Mouse (Mus musculus) gastrocnemius, postnatal 36 days (tissue): Measurements from ENCODE around the gene Nfia. TPM values are rescaled to one million over a fixed set of nuclear protein-coding genes. Genes with fewer than 3 reads are reported as not detected.

Experiments
- DNase-seq, 2 experiments: peaks; one replicate each; pipeline ENCODE4 v3.0.0; 2022
- intact Hi-C: fragments of 180-260 bp; cut with DNase I; formaldehyde crosslinking; loops from one replicate; pipeline ENCODE4 v1.15.1; 2025
- total RNA-seq, 2 experiments: library from RNA; stranded (reverse); gene quantifications; 2 replicates each; pipeline ENCODE4 v1.2.3; 2021

The Nfia gene
- total RNA-seq, 2 experiments from 2014 or later = 56.2 to 61.5 TPM

DNA sequence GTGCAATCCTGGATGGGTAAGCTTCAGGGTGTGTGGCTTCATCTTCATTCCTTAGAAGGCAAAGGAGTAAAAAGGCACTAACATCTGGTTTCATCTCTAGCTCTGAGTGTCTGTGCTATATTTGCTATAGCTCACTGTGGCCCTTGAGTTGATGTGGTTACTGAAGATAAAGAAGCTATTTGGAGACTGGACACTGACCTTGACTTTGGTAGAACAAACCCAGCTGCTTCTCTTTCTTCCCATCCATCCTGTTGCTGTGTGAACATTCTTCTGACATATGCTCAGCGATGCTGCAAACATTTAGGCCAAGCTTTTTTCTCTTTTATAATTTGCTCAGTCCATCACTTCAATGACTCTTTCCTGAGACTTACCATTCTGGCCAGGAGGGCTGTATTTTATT, 114.7 kb downstream of the Nfia start:
- intact Hi-C loops = no loop called here
- DNase-seq = no peak

DNA sequence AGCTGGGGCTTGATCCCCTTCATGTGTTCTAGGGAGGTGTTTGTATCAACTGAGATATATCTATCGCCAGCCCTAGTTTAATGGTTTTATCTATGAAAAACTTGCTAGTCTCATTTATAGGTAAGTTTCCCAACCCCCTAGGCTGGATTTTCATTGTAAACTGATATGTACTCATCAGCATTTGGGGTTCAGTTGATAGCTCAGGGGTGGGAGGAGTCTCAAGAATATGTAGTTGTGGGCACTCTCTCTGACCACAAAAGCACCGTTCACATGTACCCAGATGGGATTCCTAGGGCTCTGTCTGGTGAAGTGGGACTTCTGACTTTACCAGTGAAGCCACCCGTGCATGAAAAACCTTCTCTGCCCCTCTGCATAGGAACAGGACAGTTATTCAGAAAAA, 118.5 kb downstream of the Nfia start:
- no peak for DNase-seq
- intact Hi-C loops = no loop called here

DNA sequence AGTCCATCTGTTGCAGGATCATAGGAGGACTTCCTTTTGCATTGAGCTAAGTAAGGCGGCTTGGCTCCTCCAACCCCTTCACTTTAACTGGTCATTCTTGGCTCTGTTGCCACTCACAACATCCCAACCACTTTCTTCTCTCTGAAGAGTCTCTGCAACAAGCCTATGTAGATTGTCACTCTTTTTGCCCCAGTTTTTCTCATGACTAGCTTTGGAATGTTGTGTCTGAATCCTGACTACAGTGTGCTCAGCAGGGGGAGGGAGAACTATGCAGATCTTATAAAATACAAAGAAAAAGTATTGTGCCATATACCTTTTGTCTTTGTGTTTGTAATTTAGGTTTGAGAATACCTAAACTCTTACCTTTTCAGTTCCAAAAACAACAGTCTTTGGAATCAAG, 119.1 kb downstream of the Nfia start:
- intact Hi-C loops = no loop called here
- no peak for DNase-seq

DNA sequence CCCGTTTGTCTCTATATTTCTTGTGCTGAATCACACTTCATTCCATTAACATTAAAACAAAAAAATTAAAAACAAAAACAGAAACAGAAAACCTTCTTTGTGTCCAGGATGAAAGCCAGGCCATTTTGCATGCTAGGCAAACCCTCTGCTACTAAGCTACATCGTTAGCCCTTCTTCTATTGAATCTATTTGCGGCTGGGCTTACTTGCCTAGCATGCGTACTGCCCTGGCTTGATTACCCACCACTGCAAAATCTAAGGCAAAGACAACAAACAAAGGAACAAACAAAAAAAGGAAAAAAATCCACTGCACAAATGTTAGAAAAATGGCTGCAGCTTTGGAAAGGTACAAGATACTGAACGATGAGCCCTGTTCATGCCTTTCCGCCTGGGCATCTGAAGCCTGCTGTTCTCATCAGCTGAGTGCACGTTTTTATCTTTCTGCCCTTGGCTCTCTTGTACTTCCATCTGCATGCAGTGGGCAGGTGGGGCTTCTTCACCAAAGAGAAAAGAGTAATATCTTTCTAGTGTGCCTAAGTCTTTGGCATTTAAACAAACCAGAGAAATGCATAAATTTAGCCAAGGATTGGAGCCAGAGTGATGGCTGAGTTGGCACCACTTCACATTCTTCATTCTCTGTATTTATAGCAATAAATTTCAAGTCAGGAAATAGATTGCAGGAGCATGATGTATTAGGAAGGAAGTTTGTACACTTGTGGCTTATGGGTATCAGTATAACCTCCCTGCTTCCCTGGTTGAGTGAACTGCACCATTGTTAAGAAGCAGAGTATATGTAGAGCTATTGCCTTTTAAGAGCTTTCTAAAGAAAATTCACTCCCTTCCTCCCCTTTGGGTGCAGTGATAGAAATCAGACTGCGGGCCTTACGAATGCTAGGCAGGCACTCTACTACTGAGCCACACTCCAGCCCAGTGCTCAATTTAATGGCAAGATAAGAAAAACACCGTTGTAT, 121.7 kb downstream of the Nfia start:
- intact Hi-C loops = no loop called here

DNA sequence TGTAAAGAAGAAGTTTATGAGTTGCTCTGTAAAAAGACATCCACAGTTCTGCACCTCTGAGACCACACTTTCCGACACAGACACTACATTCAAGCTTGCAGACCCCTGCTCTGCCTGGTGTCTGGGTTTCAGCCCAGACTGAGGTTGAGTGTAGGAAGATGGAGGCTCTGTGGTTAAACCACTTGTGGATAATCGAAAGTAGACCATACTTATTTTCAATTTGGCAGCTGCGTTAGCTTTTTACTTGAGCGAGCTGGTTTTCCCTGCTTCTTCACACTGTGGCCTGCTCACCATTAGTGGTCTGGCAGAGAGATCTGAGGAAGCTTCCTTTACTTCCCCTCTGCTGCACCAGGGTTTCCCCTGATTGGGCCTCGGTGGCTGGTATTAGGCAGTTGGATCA, 123.4 kb downstream of the Nfia start:
- DNase-seq = no peak
- intact Hi-C loops = no loop called here

More for the DNA sequence above, 121.7 kb downstream of the Nfia start:
- no peak for DNase-seq

DNA sequence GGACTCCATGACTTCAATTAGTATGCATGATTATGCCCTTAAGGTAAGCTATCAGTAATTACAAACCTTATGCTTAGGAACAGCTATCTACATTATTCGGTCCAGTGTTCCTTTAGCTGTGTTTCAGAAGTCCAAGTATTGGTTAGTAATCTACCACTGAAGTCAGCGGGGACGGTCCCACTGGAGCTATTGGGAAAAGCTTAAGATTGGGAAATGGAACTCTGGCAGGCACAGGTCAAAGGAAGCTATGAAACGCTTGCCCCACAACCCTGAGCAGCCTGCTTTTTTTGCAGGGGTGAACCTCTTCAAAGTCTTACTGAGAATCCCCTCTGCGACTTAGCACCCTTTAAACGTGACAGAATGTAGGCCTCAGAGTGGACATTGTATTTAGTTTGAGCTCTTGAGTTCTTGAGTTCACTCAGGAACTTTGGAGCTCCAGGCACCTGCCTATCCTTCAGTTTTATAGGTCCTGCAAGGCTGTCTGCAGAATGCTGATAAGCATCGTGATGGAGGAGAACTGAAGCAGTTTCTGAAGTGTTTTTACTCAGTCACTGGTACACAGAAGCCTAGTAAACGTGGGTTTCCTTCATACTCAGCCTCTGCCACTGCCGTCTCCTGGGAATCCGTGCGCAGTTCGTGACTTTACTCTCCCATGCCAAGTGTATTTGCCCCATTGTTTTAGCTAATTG, 127.9 kb downstream of the Nfia start:
- peak in 1 of 2 experiments; percentile 13 for DNase-seq
- intact Hi-C loops = no loop called here

DNA sequence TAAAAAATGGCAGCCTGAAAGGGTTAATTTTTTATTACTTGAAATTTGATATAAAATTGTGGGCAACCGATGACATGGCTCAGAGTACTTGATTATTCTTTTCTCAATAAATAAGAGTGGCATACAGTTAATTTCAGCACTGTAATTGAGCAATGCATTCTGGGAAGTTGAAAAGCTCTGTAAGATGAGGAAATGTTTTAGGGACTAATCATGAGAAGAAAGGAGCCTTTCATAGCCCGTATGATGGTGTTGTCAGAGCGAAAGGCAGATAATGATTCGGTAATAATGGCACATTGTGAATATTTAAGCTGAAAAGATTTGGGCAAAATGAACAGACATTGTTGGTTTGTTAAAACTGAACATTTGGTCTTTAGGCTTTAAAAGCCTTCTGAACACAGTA, 133.3 kb downstream of the Nfia start:
- no peak for DNase-seq
- intact Hi-C loops = no loop called here

DNA sequence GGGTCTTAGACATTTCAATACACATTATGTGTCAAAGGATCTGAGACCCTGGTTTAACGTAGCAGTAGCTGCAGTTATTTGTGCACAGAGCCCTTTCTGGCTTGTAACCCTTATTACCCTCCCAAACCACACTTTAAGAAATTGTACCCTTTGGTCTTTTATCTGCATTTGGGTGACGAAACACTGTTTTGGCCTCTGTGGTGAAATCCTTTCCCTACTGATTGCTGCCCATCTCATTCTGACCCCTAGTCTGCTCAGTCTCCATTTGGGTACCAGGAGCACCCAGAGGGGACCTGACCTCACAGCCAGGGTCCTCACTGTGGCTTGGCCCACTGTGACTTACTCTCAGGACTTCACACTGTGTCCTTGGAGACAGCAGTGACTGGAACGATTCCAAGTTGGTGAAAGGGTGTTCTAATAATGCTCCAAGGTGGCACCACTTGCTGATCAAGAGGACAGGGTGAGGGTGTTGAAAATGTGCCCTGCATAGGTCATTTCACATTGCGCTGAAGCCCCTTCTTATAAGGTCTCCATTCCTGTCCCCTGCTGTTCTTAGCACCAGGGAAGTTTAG, 136.1 kb downstream of the Nfia start:
- intact Hi-C loops = no loop called here
- DNase-seq = no peak

DNA sequence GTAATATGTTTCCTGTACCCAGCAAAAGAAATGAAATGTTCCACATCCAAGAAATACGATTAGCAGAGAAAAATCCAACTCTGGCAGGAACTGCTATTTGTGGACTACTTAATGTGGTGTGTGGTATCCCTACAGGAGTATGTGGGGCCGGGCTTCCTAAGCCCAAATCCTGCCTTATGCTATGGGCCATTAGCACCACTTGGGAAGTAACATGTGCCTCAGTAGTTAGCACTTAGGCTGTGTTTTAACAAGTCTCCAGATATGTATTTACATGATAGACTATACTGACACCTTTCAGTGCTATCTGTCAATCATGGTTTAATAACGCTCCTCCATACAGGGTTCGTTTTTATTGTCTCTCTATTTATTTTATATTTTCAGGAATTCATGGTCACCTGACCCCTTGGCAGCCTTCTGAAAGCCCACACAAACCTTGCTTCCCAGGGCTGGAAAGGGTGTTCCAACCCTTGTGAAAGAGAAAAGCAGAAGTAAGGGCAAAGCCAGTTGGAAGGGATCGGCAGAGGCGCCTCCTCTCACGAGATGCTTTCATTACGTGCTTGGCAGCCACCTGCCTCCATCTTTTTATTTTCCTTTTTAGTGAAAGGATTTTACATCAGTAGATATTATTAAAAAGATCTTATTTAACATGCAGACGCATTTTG, 137.7 kb downstream of the Nfia start:
- intact Hi-C loops = no loop called here
- DNase-seq = no peak

DNA sequence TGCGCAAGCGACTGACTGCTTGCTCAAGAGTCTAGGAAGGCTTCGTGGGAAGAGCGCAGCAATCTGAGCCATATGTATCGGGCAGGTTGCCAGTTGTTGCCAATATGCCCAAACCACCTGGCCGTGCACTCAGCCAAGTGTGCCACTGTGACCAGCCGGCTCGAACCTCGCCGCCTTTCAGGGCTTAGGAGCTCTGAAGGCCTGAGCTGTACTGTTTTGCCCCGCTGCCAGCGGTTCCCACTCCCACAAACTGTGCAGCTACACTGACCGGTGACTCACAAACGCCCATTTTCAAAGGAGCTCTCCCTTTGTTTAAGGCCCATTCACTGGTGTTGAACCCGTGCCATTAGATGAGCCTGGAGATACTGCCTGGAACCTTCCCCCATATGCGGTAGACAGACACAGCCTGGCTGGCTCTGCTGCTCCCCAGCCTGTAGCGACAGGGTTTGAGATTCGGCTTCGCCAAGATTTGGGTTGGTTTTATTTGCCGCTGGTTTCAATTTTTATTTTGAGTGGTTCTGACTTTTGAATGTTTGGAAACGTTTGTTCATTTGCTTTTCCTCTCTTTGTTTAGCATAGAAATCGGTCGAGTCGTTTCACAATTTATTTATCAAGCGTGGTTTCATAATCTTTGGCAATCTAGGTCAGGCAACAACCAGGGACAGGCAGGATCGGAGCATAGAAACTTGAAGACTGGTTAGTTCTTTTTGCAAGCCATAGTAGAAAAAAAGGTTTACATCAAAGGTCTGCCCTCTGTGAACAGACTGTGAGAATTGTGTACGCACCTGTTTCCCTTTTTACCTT, 138.4 kb downstream of the Nfia start:
- intact Hi-C loops = no loop called here
- DNase-seq = peak; percentile 9 to 39

DNA sequence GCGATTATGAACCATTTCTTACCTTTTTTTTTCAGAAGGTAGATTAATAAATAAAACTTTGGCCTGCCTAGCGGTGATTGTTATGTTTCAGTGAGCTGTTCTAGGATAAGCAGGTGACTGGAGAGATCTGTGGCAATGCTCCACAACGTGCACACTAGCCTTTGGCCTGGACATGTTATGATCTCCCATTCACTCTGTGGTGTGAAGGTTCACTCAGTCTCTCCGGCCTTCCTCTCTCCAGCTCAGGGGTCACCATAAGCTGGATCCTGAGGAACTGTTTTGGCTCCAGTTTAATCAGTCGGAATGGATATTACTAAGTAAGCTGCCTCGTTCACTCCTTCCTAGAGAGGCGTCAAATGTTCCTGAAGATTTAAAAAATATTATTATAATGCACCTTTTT, 139.2 kb downstream of the Nfia start:
- intact Hi-C loops = no loop called here
- no peak for DNase-seq

DNA sequence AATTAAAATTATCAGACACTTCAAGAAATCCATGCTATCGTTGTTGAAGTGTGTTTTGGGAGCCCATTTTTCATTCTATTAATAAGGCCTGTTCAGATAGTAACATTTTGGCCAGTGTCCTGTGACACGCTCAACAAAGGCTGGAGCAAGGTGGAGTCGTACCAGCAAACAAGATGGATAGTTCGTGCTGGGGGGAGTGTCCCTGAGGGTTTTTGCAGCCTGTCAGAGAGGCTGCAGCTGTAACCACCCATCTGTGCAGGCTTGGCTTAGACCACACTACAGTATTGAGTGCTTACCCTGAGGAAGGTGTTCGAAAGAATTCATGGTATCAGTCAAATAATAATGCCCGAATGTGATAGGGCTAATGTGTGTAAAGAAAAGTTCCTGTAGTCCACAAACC, 139.6 kb downstream of the Nfia start:
- DNase-seq = no peak
- intact Hi-C loops = no loop called here

DNA sequence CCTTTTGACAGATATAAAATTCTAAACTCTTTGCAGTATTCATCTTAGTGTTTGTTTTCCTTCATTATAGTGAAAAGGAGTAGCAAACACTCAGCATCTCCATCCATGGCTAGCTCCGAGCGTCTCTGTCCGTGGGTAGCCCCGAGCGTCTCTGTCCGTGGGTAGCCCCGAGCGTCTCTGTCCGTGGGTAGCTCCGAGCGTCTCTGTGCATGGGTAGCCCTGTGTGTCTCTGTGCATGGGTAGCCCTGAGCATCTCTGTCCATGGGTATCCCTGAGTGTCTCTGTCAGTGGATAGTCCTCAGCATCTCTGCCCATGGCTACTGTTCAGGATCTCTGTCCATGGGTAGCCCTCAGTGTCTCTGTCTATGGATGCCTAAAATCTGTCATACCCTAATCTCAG, 140.0 kb downstream of the Nfia start:
- intact Hi-C loops = no loop called here
- no peak for DNase-seq

DNA sequence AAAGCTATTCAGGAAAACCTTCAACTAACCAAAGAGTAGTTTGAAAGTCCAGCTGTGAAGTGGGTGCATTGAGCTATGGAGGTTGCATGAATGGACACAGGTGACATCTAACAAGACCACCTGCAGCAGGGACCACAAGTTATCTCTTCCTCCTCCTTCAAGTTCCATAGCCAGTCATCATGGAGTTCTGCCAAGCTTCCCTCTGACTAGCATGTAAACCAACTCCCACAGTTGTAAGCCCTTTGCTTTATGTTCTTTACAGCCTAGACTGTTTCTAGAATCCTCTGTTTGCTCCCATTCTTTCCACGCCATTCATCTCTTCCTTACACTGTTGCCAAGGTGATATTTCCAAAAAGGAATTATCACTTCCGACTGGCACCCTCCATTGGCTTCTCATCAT, 141.8 kb downstream of the Nfia start:
- intact Hi-C loops = no loop called here

DNA sequence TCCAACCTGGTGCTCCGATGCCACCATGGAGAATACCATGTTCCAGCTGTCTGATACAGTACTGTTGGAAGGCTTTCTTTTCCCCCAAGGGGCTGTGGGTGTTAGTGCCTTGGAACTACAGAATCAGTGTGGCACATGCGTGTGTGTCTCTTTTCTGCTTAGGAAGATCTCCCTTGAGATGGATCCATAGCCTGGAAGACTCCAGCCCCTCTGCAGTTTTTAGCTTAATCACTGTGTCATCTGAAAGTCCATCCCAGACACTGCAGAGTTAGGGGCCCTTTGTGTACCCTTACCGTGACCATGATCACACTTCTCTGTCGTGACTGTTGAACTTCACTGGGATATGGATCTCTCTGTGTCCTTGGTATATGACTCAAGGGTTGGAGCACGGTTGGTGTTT, 142.2 kb downstream of the Nfia start:
- intact Hi-C loops = no loop called here
- no peak for DNase-seq

More for the DNA sequence above, 141.8 kb downstream of the Nfia start:
- DNase-seq = no peak

DNA sequence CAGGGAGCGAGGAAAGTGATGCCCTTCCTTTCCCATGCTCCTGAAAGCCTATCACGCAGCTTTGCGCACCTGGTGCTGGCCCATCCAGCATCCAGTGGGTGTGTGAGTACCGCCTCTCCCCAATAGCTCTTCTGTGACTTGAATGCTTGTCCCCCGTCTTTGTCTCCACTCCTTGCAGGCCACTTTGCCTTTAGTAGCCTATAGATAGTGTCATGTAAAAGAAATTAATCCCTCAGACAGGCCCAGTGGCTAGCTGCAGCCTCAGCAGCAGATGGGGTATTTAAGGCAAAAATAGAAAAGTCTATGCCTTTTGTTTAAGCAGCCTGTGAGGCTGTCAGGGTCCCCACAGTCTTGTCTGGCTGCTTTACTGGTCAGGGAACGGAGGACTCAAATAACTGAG, 145.0 kb downstream of the Nfia start:
- no peak for DNase-seq
- intact Hi-C loops = no loop called here

DNA sequence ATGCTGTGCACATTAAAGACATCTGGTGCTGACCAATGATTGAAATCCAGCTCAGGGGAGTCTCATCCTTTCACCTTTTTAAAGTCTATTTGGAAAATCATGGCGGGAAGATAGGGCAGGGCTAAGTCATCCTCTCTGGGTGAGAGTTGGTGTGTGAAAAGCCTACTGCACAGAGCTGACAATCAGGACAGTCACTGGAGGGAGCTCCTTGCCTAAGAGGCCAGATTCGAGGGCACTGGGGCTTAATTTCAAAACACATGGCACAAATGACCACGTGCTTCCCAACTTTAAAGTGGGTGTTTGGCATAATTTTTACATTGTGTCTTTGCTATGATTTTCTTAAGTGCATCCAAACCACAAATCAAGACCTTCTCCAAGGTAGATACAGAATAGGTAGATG, 146.1 kb downstream of the Nfia start:
- intact Hi-C loops = no loop called here
- DNase-seq = no peak

DNA sequence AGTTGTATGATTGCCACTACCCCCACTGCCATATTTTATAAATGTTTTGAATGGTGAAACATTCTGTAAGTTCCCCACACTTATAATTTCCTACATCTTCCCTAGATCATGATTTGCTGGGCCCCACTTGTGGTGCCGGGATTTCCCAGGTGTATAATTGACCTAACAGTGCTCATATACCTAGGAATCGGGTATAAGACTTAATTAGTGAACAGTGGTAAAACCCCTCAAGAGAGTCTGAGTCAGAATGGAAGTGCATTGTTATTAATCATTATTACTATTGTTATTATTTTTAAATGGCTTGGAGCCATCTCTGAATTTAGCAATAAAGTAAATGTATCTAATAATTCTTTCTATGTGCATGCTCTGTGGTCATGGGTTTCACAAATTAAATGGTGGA, 147.2 kb downstream of the Nfia start:
- intact Hi-C loops = loop anchor here (10.0 kb wide), 1 partner anchor 145 kb away; the partner anchor contains the start of genes E130114P18Rik and Nfia
- DNase-seq = no peak

DNA sequence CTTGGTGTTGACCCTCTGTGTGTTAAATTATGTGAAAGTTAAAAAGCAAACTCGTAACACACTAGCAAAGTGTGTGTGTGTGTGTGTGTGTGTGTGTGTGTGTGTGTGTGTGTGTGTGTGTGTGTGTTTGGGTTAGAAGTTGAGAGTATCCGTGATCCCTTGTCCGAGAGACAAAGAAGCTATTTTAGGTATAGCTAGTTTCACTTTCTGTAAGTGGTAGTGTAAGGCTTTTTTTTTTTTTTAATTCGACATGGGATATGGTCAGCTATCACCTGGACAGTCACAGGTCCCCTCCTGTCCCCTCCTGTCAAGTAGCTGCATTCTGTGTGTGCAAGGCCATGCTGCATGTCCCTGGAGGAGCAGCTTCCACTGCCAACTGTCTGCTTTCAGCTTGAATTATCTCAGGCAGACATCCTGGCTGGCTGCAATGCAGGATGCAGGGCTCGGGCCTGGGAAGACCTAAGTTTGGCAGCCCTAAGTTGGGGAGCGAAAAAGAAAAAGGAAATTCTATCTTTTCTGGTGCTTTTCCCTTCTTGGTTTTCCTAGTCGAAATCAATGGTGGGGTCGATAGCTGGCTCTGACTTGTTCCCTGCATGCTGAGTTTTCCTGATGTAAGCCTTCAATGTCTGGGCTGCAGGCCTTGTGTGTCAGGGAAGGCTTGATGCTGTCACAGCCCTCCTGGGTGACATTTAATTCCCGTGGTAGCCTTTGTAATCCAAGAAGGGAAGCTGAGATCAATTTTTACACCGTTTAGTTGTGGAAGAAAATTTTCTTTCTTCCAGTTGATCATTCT, 147.9 kb downstream of the Nfia start:
- intact Hi-C loops = loop anchor here (10.0 kb wide), 1 partner anchor 146 kb away; the partner anchor contains the start of genes E130114P18Rik and Nfia
- DNase-seq = peak in 1 of 2 experiments; percentile 13
